Mouse (Mus musculus): ENCODE measurements around the gene Mea1. TPM values are rescaled to one million over a fixed set of nuclear protein-coding genes. Genes with fewer than 3 reads are reported as not detected.

The Mea1 gene
- polyA plus RNA-seq, 1 experiment: not detected

- Histone ChIP-seq H3K4me1 (ENCODE audit: control insufficient read depth, insufficient read depth, low read length) (no peaks in the 10 kb centered on the region), H3K27ac (ENCODE audit: insufficient read depth, low read depth, low read length) (no peak overlapping the region), H3K4me3 (ENCODE audit: insufficient read depth, low read depth, low read length) (no peak overlapping the region)
- TF ChIP-seq POLR2A (IDR thresholded peaks at IDR 0.05; ENCODE audit: insufficient read depth, low read depth, low read length): no peak
- TF ChIP-seq CTCF (IDR thresholded peaks at IDR 0.05; ENCODE audit: insufficient read depth, low read depth, low read length): no peak
- WGBS: 85% methylated on average over 12 of the region's 12 CpGs
Measured at GRCm38 (mm10) chr17:46661981-46662380, 16.6 kb upstream of the Mea1 start.

- Histone ChIP-seq H3K4me1 (ENCODE audit: control insufficient read depth, insufficient read depth, low read length) (no peaks in the 10 kb centered on the region), H3K27ac (ENCODE audit: insufficient read depth, low read depth, low read length) (no peak overlapping the region), H3K4me3 (ENCODE audit: insufficient read depth, low read depth, low read length) (no peak overlapping the region)
- 38% methylated on average over 5 of the region's 5 CpGs for WGBS
- no peak for TF ChIP-seq CTCF (IDR thresholded peaks at IDR 0.05; ENCODE audit: insufficient read depth, low read depth, low read length)
Measured at GRCm38 (mm10) chr17:46662730-46663129, 15.9 kb upstream of the Mea1 start.

GRCm38 (mm10) chr17:46667712-46668111 lies 10.9 kb upstream of the Mea1 start:
- TF ChIP-seq CTCF (IDR thresholded peaks at IDR 0.05; ENCODE audit: insufficient read depth, low read depth, low read length): no peak
- TF ChIP-seq POLR2A (IDR thresholded peaks at IDR 0.05; ENCODE audit: insufficient read depth, low read depth, low read length): no peak
- Histone ChIP-seq H3K4me1 (ENCODE audit: control insufficient read depth, insufficient read depth, low read length) (no peaks in the 10 kb centered on the region; the same call in 1 of the 2 replicates), H3K27ac (ENCODE audit: insufficient read depth, low read depth, low read length) (no peak overlapping the region), H3K4me3 (ENCODE audit: insufficient read depth, low read depth, low read length) (no peak overlapping the region)
- WGBS: 91% methylated on average over 16 of the region's 16 CpGs

- WGBS: 95% methylated on average over 10 of the region's 10 CpGs
- no peak for TF ChIP-seq POLR2A (IDR thresholded peaks at IDR 0.05; ENCODE audit: insufficient read depth, low read depth, low read length)
- TF ChIP-seq CTCF (IDR thresholded peaks at IDR 0.05; ENCODE audit: insufficient read depth, low read depth, low read length): no peak
- Histone ChIP-seq H3K27ac (ENCODE audit: insufficient read depth, low read depth, low read length) (no peak overlapping the region), H3K4me3 (ENCODE audit: insufficient read depth, low read depth, low read length) (no peak overlapping the region), H3K4me1 (ENCODE audit: control insufficient read depth, insufficient read depth, low read length) (peaks cover 9% of the 10 kb centered on the region; the same call in 1 of the 2 replicates)
Measured at GRCm38 (mm10) chr17:46669911-46670310, 8.7 kb upstream of the Mea1 start.

- under 1% methylated on average over 43 of the region's 43 CpGs for WGBS
- TF ChIP-seq CTCF (IDR thresholded peaks at IDR 0.05; ENCODE audit: insufficient read depth, low read depth, low read length) (no peak), POLR2A (IDR thresholded peaks at IDR 0.05; ENCODE audit: insufficient read depth, low read depth, low read length) (peak; percentile 50; the same call in 1 of the 2 replicates)
- Histone ChIP-seq H3K4me1 (ENCODE audit: control insufficient read depth, insufficient read depth, low read length) (peaks cover 19% of the 10 kb centered on the region), H3K4me3 (ENCODE audit: insufficient read depth, low read depth, low read length) (peak within 1 kb of the TSS; percentile 95), H3K27ac (ENCODE audit: insufficient read depth, low read depth, low read length) (peak within 1 kb of the TSS; percentile 10; the same call in 1 of the 2 replicates)
Measured at GRCm38 (mm10) chr17:46673850-46674529, 4.6 kb upstream of the Mea1 start, which contains the start of gene Rrp36. TSS of gene Rrp36 (minus strand) at chr17:46674352.

DNA sequence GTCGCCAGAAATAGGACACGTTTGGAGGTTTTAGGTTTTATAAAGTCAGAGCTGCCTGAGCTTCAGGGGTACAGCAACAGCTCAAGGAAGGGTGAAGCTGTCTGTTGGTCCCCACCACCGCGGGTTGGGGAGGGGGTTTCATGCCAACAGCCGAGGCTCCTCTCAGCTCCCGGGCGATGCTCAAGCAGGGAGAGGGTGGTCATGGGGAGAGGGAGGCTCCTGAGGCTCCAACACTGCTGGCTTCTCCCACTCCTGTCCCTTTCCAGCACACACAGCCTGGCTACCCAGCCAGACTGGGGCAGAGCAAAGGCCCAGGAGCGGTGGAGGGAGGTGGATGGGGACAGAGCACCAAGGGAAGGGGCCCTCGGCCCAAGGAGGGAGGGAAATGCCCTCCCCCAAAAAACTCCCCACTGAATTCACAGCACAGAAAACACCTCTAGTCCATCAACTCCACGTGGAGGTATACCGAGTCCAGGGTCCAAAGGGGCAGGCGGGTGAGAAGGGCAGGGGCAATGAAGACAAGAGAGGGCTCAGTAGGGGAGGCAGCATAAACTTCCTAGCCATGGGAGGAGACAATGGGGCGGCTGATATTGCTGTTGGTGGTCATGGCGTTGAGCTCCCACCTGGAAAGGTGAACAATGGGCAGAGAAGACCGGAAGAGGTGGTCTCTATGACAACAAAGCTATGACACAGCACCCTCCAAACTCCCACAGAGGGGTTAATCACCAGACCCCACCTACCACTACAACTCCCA lies 3.9 kb upstream of the Mea1 start:
- peak overlapping the region; percentile 10; the same call in 1 of the 2 replicates for H3K27ac ChIP-seq (ENCODE audit: insufficient read depth, low read depth, low read length)
- peak overlapping the region; percentile 27 for H3K4me3 ChIP-seq (ENCODE audit: insufficient read depth, low read depth, low read length)
- 16% methylated on average over 15 of the region's 15 CpGs for WGBS
- peaks cover 24% of the 10 kb centered on the region for H3K4me1 ChIP-seq (ENCODE audit: control insufficient read depth, insufficient read depth, low read length)
- no peak for TF ChIP-seq CTCF (IDR thresholded peaks at IDR 0.05; ENCODE audit: insufficient read depth, low read depth, low read length)

DNA sequence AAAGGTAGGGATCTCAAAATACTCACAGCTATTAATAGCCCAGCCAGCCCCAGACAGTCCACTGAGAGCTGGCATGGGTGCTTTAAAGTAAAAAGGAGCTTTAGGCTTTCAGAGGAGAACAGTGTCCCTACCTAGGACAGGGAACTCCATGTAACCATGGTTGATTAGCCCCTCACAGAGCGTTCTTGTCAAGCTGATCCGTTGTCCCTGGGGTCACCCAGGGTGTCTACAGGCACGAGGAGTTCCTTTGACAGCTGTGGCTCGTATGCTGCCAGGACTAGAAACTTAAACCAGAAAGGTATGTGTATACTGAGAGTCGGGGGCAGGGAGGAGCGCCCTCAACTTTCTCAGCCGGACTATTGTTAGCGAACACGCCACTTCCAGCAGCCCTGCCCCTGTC lies 318 bp downstream of the Mea1 start:
- WGBS: 60% methylated on average over 9 of the region's 9 CpGs
- no peak overlapping the region for H3K27ac ChIP-seq (ENCODE audit: insufficient read depth, low read depth, low read length)
- peaks cover 28% of the 10 kb centered on the region for H3K4me1 ChIP-seq (ENCODE audit: control insufficient read depth, insufficient read depth, low read length)
- no peak overlapping the region for H3K4me3 ChIP-seq (ENCODE audit: insufficient read depth, low read depth, low read length)
- TF ChIP-seq CTCF (IDR thresholded peaks at IDR 0.05; ENCODE audit: insufficient read depth, low read depth, low read length) (no peak), POLR2A (IDR thresholded peaks at IDR 0.05; ENCODE audit: insufficient read depth, low read depth, low read length) (no peak)

DNA sequence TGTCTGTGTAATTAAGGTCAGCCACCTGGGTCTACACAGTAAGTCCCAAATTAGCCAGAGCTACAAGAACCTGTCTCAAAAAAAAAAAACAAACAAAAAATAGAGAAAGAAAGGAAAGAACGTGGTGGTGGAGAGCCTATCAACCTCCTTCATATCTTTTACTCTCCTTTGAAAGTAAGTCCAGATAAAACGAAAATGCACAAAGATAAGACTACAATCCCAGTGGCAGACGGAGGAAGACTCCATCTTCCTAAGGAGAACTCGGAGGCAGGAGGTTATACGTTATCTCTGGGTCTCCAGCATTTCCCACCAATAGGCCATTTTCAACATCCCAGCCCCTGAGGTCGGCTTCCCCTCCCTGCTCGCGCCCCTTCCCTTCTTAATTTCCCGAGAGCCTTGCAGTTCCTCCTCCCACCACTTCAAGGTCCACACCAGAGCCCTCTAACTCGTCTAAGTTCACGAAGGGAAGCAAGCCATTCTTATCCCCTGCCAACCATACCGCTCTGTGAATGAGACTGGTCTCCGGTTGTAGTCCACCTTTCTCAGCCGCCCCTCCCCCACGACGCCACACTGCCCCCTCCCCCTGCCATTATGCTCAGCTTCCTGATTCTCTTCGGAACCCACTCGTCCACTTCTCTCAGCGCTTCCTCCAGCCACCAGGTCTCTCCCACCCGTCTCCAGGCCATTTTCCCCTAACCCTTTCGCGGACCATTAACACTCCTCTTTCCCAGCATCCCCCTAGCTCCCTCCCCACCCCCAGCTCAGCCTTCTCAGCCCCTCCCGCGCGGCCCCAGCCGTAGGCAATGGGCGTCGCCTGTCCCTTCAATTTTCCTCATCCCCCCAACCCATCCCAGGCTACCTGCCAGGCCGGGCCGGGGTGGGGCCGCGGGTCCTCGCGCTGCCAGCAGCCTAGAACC lies 1.5 kb downstream of the Mea1 start:
- under 1% methylated on average over 34 of the region's 34 CpGs for whole genome bisulfite sequencing
- Histone ChIP-seq H3K27ac (ENCODE audit: insufficient read depth, low read depth, low read length) (no peak overlapping the region; the same call in 1 of the 2 replicates), H3K4me3 (ENCODE audit: insufficient read depth, low read depth, low read length) (peak overlapping the region; percentile 99), H3K4me1 (ENCODE audit: control insufficient read depth, insufficient read depth, low read length) (peaks cover 23% of the 10 kb centered on the region)
- TF ChIP-seq POLR2A (IDR thresholded peaks at IDR 0.05; ENCODE audit: insufficient read depth, low read depth, low read length) (0 out of 2 replicates have a peak, but pooled peaks have one; percentile 9), CTCF (IDR thresholded peaks at IDR 0.05; ENCODE audit: insufficient read depth, low read depth, low read length) (0 out of 2 replicates have a peak, but pooled peaks have one; percentile 13)

Data from olfactory bulb, adult 2 months (tissue).